Mouse (Mus musculus) MEL (cell line): ENCODE data around the gene Gm10318. TPM values are rescaled to one million over a fixed set of nuclear protein-coding genes. Genes with fewer than 3 reads are reported as not detected.

Experiments
- DNase-seq: peaks from one replicate; pipeline ENCODE4 v3.0.0; 2011; ENCODE audit warnings: low read depth, low spot score
- H3K27ac ChIP-seq: 2 replicates; pipeline ENCODE4 v1.5.1; 2012; ENCODE audit warnings: low read depth, mild to moderate bottlenecking, control low read depth, low read length, moderate library complexity; ENCODE audit not compliant: control insufficient read depth
- H3K27me3 ChIP-seq, 2 experiments: fragments of 150-350 bp in 1 of 2; sonication (generic) in 1 of 2; 2 replicates each; pipeline ENCODE4 v1.6.1; 2012; ENCODE audit warnings: low read length in 2 of 2, mild to moderate bottlenecking in 2 of 2, improper control_type of control experiment in 1 of 2, moderate library complexity in 1 of 2; ENCODE audit not compliant: insufficient read depth in 2 of 2, control insufficient read depth in 1 of 2
- H3K36me3 ChIP-seq, 2 experiments: 2 replicates each; pipeline ENCODE4 v1.6.1; 2012 to 2014; ENCODE audit warnings: low read length in 2 of 2, improper control_type of control experiment in 1 of 2, inconsistent platforms in 1 of 2, mild to moderate bottlenecking in 1 of 2; ENCODE audit not compliant: insufficient read depth in 2 of 2, control insufficient read depth in 1 of 2
- H3K4me1 ChIP-seq, 2 experiments: fragments of 150-350 bp in 1 of 2; sonication (generic) in 1 of 2; 2 replicates each; pipeline ENCODE4 v1.6.1; 2012; ENCODE audit warnings: low read length in 2 of 2, improper control_type of control experiment in 1 of 2, mild to moderate bottlenecking in 1 of 2; ENCODE audit not compliant: insufficient read depth in 2 of 2, control insufficient read depth in 1 of 2
- H3K4me3 ChIP-seq, 2 experiments: fragments of 150-350 bp in 1 of 2; sonication (generic) in 1 of 2; 2 replicates each; pipeline ENCODE4 v1.5.1; 2012; ENCODE audit warnings: low read depth in 2 of 2, low read length in 2 of 2, mild to moderate bottlenecking in 2 of 2, moderate library complexity in 2 of 2, control low read depth in 1 of 2, improper control_type of control experiment in 1 of 2; ENCODE audit not compliant: control insufficient read depth in 1 of 2, insufficient read depth in 1 of 2
- H3K79me2 ChIP-seq: 2 replicates; pipeline ENCODE4 v1.6.1; 2012; ENCODE audit warnings: mild to moderate bottlenecking, low read length, moderate library complexity; ENCODE audit not compliant: control insufficient read depth, poor library complexity, insufficient read depth
- H3K9ac ChIP-seq: 2 replicates; pipeline ENCODE4 v1.6.1; 2012; ENCODE audit warnings: low read depth, mild to moderate bottlenecking, control low read depth, low read length, moderate library complexity; ENCODE audit not compliant: control insufficient read depth, poor library complexity, severe bottlenecking
- H3K9me3 ChIP-seq: fragments of 150-350 bp; sonication (generic); replicated peaks from 2 replicates; pipeline ENCODE4 v1.6.1; 2012; ENCODE audit warnings: mild to moderate bottlenecking, low read length, improper control_type of control experiment, moderate library complexity; ENCODE audit not compliant: insufficient read depth
- CHD1 ChIP-seq: IDR thresholded peaks from 2 replicates; pipeline ENCODE4 v1.6.1; 2012; ENCODE audit warnings: low read depth, mild to moderate bottlenecking, inconsistent platforms, low read length, improper control_type of control experiment
- CTCF ChIP-seq, 3 experiments: IDR thresholded peaks in 2 of 3; conservative IDR thresholded peaks in 1 of 3; 2 replicates each; pipeline ENCODE4 v1.5.1; 2011 to 2012; ENCODE audit warnings: low read length in 3 of 3, low read depth in 2 of 3, mild to moderate bottlenecking in 2 of 3, improper control_type of control experiment in 1 of 3, inconsistent platforms in 1 of 3, mixed read lengths in 1 of 3, moderate library complexity in 1 of 3; ENCODE audit not compliant: control insufficient read depth in 1 of 3, insufficient read depth in 1 of 3, poor library complexity in 1 of 3, severe bottlenecking in 1 of 3
- ELF1 ChIP-seq: IDR thresholded peaks from 2 replicates; pipeline ENCODE4 v1.6.1; 2014; ENCODE audit warnings: low read depth, mild to moderate bottlenecking, inconsistent platforms, low read length, improper control_type of control experiment, moderate library complexity
- EP300 ChIP-seq, 2 experiments: IDR thresholded peaks; 2 replicates each; pipeline ENCODE4 v1.6.1; 2011; ENCODE audit warnings: improper control_type of control experiment in 2 of 2, low read length in 2 of 2, low read depth in 1 of 2, mild to moderate bottlenecking in 1 of 2
- ETS1 ChIP-seq: IDR thresholded peaks from 2 replicates; pipeline ENCODE4 v1.6.1; 2012; ENCODE audit warnings: low read depth, mild to moderate bottlenecking, inconsistent platforms, low read length, improper control_type of control experiment, moderate library complexity
- GATA1 ChIP-seq: IDR thresholded peaks from 2 replicates; pipeline ENCODE4 v1.6.1; 2011; ENCODE audit warnings: low read depth, low read length, improper control_type of control experiment
- MAFK ChIP-seq: IDR thresholded peaks from 2 replicates; pipeline ENCODE4 v1.6.1; 2011; ENCODE audit warnings: low read depth, mild to moderate bottlenecking, low read length, improper control_type of control experiment, borderline replicate concordance
- MAZ ChIP-seq: IDR thresholded peaks from 2 replicates; pipeline ENCODE4 v1.6.1; 2012; ENCODE audit warnings: low read depth, mild to moderate bottlenecking, inconsistent platforms, low read length, improper control_type of control experiment
- MEF2A ChIP-seq: IDR thresholded peaks from 2 replicates; pipeline ENCODE4 v1.6.1; 2014; ENCODE audit warnings: low read depth, mild to moderate bottlenecking, inconsistent platforms, low read length, improper control_type of control experiment; ENCODE audit not compliant: poor library complexity, insufficient replicate concordance, severe bottlenecking; ENCODE audit errors: extremely low read depth
- MYB ChIP-seq: IDR thresholded peaks from 2 replicates; pipeline ENCODE4 v1.6.1; 2011; ENCODE audit warnings: mild to moderate bottlenecking, low read depth, low read length, improper control_type of control experiment
- POLR2AphosphoS2 ChIP-seq: IDR thresholded peaks from 2 replicates; pipeline ENCODE4 v1.6.1; 2011; ENCODE audit warnings: low read length, improper control_type of control experiment
- RAD21 ChIP-seq: IDR thresholded peaks from 2 replicates; pipeline ENCODE4 v1.6.1; 2011; ENCODE audit warnings: mild to moderate bottlenecking, low read depth, low read length, improper control_type of control experiment
- SMC3 ChIP-seq: IDR thresholded peaks from 2 replicates; pipeline ENCODE4 v1.6.1; 2011; ENCODE audit warnings: low read depth, low read length, improper control_type of control experiment
- USF2 ChIP-seq, 2 experiments: IDR thresholded peaks; 2 replicates each; pipeline ENCODE4 v1.6.1; 2011 to 2012; ENCODE audit warnings: improper control_type of control experiment in 2 of 2, low read length in 2 of 2, borderline replicate concordance in 1 of 2, inconsistent platforms in 1 of 2, low read depth in 1 of 2, mild to moderate bottlenecking in 1 of 2; ENCODE audit not compliant: insufficient read depth in 1 of 2
- ZKSCAN1 ChIP-seq: IDR thresholded peaks from 2 replicates; pipeline ENCODE4 v1.6.1; 2012; ENCODE audit warnings: low read depth, mild to moderate bottlenecking, inconsistent platforms, low read length, improper control_type of control experiment, moderate library complexity
- ZMIZ1 ChIP-seq: IDR thresholded peaks from 2 replicates; pipeline ENCODE4 v1.6.1; 2012; ENCODE audit warnings: low read depth, mild to moderate bottlenecking, inconsistent platforms, low read length, improper control_type of control experiment, moderate library complexity
- polyA plus RNA-seq, 2 experiments: library from polyadenylated mRNA; stranded (reverse) in 1 of 2; unstranded in 1 of 2; fragments of >175 nt in 1 of 2; fragments of >200 nt in 1 of 2; gene quantifications; 2 replicates each; pipeline versions ENCODE4 v1.2.1 to v1.2.4; 2012; ENCODE audit warnings: low replicate concordance in 2 of 2, low read depth in 1 of 2; ENCODE audit not compliant: insufficient read length in 2 of 2, insufficient read depth in 1 of 2, missing spikeins in 1 of 2
- total RNA-seq: library from RNA; depleted of rRNA; stranded (reverse); fragments of 300-350 nt; gene quantifications from 2 replicates; pipeline ENCODE4 v1.2.3, GENCODE M21; 2012

Gm10318 gene
- total and polyA plus RNA-seq, 3 experiments: not detected

DNA sequence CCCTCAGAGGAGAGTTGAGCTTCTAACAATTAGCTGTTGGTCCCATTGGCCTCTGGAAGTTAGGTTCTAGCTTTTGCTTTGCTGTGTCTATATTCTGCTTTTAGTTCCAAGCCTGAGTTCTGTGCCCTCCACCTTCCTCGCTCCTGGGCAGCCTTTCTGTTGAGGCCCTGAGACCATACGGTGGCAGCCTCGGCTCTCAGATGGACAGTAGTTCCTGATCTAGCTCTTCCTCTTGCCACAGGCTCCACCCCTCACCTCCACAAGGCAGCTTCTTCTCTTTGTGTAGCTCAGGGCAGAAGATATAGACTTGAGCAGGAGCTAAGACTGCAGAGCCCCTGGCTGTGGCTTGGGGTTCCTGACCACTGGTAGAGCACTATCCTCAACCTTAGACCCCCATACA lies 27.6 kb downstream of the Gm10318 start:
- no peak overlapping the region for H3K4me3 ChIP-seq
- no peaks in the 10 kb centered on the region for H3K27me3 ChIP-seq
- H3K79me2 ChIP-seq: no peaks in the 10 kb centered on the region
- H3K27ac ChIP-seq: no peak overlapping the region
- no peaks in the 10 kb centered on the region for H3K9me3 ChIP-seq
- TF ChIP-seq CTCF (IDR thresholded peaks at IDR 0.05 in 2 of 3, conservative IDR thresholded peaks at IDR 0.05 in 1 of 3; ENCODE audit: control insufficient read depth in 1 of 3, insufficient read depth in 1 of 3, low read depth in 2 of 3, low read length in 3 of 3, poor library complexity in 1 of 3, severe bottlenecking in 1 of 3): peak in 2 of 3 experiments; percentile 34 to 42; a peak in 4 of 6 replicates
- no peak for TF ChIP-seq MEF2A
- no peak for TF ChIP-seq CHD1
- 0 out of 2 replicates have a peak, but pooled peaks have one; percentile 17 for TF ChIP-seq SMC3
- TF ChIP-seq USF2 (IDR thresholded peaks at IDR 0.05; ENCODE audit: borderline replicate concordance in 1 of 2, insufficient read depth in 1 of 2, low read depth in 1 of 2, low read length in 2 of 2): no peak
- no peak for TF ChIP-seq ZMIZ1
- TF ChIP-seq RAD21: peak; percentile 43
- peak; percentile 41 for DNase-seq
- no peak overlapping the region for H3K9ac ChIP-seq
- no peaks in the 10 kb centered on the region for H3K36me3 ChIP-seq
- H3K4me1 ChIP-seq: 0 out of 4 replicates have a peak, but pooled peaks cover 0 to 2% of the 10 kb centered on the region in 2 experiments

DNA sequence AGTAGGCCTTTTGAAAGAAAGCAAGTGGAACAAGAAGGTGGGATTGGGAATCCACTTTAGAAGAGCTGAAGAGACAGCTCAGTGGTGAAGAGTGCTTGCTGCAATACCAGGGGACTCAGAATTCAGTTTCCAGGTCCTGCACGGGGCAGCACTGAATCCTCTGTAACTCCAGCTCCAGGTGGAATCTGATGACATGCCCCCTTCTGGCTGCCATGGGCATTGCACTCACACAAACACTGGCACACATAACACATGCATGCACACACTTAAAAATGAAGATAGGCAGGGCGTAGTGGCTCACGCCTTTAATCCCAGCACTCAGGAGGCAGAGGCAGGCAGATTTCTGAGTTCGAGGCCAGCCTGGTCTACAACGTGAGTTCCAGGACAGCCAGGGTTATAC lies 29.9 kb downstream of the Gm10318 start:
- Histone ChIP-seq H3K4me3 (no peak overlapping the region), H3K9ac (no peak overlapping the region), H3K9me3 (no peaks in the 10 kb centered on the region), H3K36me3 (no peaks in the 10 kb centered on the region), H3K79me2 (no peaks in the 10 kb centered on the region), H3K4me1 (0 out of 4 replicates have a peak, but pooled peaks cover 0 to 2% of the 10 kb centered on the region in 2 experiments), H3K27me3 (0 out of 4 replicates have a peak, but pooled peaks cover 0 to 1% of the 10 kb centered on the region in 2 experiments), H3K27ac (no peak overlapping the region)
- TF ChIP-seq SMC3 (peak; percentile 32), ELF1 (no peak), RAD21 (no peak), ZKSCAN1 (no peak), MYB (no peak), EP300 (IDR thresholded peaks at IDR 0.05; ENCODE audit: low read depth in 1 of 2, low read length in 2 of 2) (no peak), GATA1 (no peak), CTCF (IDR thresholded peaks at IDR 0.05 in 2 of 3, conservative IDR thresholded peaks at IDR 0.05 in 1 of 3; ENCODE audit: control insufficient read depth in 1 of 3, insufficient read depth in 1 of 3, low read depth in 2 of 3, low read length in 3 of 3, poor library complexity in 1 of 3, severe bottlenecking in 1 of 3) (peak; percentile 37 to 61 (median 45)), MAFK (no peak), POLR2AphosphoS2 (no peak), ETS1 (no peak), MAZ (no peak)
- peak; percentile 28 for DNase-seq
